Mouse (Mus musculus): ENCODE data around the gene Bik.

DNA sequence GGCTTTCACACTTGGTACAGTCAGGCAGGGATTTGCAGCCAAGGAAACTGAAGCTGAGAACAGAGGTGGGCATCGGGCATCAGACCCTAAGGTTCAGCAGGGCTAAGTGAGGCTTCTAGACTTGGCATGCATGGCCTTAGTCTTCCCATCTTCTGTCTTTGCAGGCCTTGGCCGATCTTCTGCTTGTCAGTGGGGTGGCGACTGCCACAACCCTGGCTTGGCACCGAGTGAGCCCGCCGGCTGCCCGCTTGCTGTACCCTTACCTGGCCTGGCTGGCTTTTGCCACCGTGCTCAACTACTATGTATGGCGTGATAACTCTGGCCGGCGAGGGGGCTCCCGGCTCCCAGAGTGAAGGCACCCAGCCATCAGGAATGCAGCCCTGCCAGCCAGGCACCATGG, 46.9 kb downstream of the Bik start:
- no peak for TF ChIP-seq POLR2A (IDR thresholded peaks at IDR 0.05; ENCODE audit: borderline replicate concordance, extremely low read depth, low read depth, low read length)
- TF ChIP-seq CTCF (IDR thresholded peaks at IDR 0.05; ENCODE audit: insufficient read depth, low read length) = no peak

Data from lung, adult 2 months (tissue).